Mouse (Mus musculus) MEL-GATA-1-ER (cell line): ENCODE measurements at regions not wholly inside any gene's neighbourhood (a gene's known extent, or its start where the extent isn't known, plus 50 kb on each side); places are given as distances from the start of the nearest gene placed in this dataset.

Source experiments
- DNase-seq: peaks from one replicate; pipeline ENCODE4 v3.0.0-alpha.2; 2012; ENCODE audit warnings: low read depth; ENCODE audit errors: extremely low read depth

DNA sequence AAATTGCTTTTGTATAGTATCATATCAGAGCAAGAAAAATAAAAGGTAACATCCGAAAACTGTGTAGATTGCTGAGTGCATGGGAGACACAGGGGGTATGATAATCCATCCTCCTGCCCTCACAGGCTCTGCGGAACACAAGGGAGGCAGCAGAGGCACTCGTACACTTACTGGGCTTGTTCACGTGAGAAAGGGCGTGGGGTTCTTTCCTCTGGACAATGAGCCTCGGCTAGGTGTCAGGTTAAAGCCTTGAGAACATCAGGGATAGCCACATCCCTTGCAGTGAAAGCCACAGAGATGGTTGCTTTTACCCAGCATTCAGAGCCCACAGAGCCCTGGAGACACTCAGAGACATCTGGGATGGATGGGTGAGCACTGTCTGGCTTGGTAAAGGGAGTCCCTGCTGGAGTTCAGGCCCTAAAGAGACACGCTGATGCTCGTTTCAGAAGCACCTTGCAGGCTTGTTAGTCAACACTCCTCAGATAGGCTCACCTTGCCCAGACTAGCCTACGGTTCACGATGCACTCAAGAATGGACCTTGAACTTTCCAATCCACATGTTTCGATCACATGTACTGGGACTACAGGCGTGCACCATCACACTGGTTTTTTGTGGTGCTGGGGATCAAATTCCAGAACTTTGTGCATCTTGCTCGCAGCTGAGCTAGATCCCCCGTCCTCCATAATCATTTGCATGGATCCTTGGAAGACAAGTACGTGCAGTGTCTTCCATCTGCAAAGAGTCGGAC lies 83.5 kb upstream of the Spin1 start:
- no peak for DNase-seq

DNA sequence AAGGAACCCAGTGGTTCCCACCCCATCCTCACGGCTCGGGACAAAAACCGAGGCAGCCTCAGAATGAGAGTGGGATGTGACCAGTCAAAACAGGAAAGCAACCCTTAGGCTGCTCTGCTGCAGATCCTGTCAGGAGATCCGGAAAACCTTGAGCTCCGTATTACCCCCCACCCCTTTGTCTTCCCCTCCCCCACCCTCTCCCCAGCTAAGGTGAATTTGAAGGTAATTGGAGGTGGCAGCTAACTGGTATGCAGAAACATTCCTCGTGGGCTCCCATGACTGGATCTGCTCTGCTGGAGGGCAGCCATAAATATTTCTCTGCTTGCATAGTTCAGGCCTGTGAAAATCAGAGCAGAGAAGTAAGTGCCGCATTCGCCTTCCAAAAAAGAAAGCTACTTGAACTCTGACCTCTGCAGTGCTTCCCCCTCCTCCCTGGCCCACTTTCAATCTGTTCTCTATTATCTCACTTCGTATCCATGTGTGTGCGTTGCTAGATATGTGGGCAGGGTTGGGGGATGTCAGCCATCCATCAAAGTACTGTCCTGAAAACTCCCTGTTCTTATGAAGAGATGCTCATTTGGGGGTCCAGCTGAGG lies 82.9 kb upstream of the Spin1 start:
- no peak for DNase-seq

DNA sequence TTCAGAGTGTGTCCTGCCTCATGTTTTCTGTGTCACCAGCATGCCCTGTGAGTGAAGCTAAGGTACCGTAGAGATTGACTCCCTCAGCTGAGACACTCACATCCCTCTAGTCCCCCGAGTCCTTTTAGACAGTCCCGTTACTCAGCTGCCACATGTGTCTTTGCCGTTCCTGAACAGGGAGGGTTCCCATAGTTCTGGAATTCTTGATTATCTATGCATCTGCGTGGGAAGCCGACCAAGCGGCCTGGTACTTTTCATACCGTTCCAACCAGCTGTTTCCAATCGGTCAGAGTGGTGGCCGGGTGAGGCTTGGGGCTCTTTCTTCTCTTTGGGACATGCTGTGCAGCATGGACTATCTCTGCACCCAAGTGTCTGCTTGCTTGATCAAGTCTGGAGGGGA lies 82.3 kb upstream of the Spin1 start:
- no peak for DNase-seq

- DNase-seq = no peak
Observed at GRCm38 (mm10) chr13:51022401-51023250, 78.1 kb upstream of the Spin1 start.

GRCm38 (mm10) chr13:51023271-51023670 lies 77.4 kb upstream of the Spin1 start:
- no peak for DNase-seq

GRCm38 (mm10) chr13:51026311-51026918 lies 74.3 kb upstream of the Spin1 start:
- DNase-seq = no peak

DNA sequence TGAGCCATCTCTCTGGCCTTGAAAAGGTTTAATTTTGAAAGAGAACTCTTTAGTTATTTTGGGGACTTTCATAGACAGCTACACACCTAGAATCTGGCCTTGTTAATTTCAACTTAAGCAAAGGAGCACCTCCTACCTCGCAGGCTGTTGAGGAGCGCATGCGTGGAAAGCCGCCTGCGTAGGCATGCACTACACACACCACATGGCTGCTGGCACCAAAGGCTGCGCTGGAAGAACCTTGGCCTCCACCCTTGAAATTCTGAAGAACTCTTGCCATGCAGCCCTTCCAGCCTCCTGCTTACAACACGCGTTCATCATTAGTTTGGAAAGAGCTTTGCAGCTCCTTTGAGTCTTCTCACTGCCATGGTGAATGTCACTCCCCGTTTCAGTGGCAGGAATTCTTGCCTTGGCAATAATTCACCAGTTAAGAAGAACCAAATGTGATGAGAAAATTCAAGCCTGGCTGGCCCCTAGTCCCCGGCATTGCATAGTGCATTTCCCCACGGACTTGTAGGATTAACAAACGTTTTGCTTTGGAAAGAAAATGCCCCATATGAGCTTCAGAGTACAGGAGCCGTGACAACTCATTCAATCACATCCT lies 62.7 kb upstream of the Spin1 start:
- no peak for DNase-seq

- DNase-seq = no peak
Observed at GRCm38 (mm10) chr13:51038955-51039354, 61.7 kb upstream of the Spin1 start.

DNA sequence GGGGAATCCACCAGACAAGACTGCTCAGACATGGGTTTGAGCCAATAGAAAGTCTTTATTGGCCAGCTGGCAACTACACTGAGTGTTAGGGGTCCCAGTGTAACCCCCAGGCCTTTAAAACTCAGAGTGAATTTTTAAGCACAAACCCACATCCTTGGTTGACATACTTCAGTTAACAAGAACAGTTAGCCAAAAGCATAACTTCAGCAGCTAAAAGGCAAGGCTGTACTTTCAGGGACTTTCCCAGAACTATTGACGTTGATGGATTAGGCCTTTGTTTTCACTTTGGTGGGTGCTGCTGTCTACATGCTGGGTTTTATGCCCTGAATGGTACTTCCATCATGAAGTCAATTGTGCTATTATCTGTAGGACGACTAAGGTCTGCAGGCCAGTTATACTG lies 59.6 kb upstream of the Spin1 start:
- DNase-seq = no peak

- DNase-seq = no peak
Observed at GRCm38 (mm10) chr13:51042881-51043402, 57.7 kb upstream of the Spin1 start.
